Mouse (Mus musculus) brain, adult 2 months (tissue): ENCODE measurements at regions not wholly inside any gene's neighbourhood (a gene's known extent, or its start where the extent isn't known, plus 50 kb on each side); places are given as distances from the start of the nearest gene placed in this dataset.

Source experiments
- DNase-seq: peaks from one replicate; pipeline ENCODE4 v3.0.0; 2011; ENCODE audit warnings: low read depth, low spot score

DNA sequence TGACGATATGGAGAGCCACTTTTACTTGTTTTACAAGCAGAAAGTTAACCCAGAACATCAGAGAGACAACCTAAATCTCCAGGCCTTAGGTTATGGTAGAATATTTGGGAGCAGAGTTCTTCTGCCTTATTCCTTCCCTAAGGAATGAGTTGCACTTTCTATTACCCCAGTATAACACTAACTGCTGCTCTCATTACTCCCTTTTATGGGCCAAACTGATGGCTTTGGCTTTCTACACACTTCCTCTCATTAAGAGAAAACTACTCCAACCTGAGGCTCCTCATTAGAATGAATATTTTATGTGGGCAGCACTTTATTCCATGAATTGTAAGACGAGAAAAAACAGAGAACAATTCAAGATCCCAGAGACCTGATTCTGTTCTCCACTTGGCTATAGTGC lies 289.0 kb upstream of the Tnc start:
- DNase-seq, result no peak

DNA sequence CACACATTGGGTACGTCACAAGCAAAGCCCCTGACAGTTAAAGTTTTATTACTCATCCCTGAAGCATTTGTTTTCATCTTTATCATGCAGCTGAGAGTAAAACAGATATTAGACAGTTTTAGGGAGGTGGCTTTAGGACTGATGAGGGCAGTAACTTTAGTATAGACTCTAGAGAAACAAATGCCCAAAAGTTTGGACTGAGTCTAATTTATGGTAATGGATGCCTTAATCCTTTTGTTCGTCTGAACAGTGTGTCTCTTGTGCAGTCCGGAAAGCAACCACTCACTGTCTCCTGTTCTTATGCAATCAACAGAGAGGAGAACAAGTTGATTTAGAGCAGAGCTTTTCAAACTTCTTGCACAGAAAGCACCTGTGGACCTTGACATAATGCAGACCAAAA lies 283.4 kb upstream of the Tnc start:
- no peak for DNase-seq

DNA sequence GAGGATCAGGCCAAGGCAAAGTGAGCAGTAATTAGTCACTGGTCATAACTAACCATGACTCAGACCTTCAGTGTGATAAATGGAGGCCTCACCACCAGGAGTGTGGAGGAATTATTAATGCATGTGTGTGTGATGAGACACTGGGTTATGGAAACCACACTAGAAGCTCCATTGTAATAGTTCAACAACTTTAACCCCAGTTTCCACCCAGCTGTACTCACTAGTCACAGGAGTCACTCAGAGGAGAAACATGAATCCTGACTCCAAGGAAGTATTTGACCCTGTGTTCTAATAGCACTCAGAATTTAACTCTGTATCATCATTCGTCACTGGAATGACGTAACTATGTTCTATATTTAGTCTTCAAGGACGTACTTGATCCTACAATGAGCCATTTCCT lies 277.6 kb upstream of the Tnc start:
- DNase-seq, result no peak

DNA sequence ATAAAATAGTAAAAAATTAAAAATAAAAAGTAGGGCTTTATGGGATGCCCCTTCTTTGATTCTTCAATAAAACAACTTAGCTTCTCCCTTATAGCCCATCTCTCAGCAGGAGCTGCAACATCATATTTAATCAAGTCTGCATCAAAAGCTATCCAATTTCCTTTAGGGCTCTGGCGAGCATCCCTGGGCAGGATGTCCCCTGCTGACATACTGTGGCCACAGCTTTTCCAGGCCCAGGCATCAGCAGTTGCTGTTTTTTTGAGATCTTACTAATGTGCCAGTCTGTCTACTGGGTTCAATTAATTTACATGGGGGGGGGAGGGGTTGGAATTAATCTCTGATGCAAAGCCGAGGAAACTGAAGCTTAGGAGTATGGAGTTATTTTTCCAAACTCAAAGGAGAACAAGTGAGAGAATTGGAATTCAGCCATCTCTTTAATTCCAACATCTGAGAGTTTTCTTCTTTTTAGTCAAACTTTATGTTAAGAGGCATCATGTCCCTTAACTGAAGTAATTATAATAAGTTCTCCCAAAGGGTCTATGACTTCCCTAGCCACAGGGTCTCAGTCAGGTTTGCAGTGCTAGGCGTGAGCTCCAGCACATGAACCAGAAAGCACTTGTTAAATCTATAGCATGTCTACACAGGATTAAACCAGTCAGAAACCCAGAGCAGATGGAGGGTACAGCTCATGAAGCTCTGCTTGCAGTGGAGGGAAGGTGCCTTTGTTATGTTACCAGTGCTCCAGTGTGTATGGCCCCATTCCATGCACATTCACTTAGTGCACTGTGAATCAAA lies 269.9 kb upstream of the Tnc start:
- DNase-seq, result peak; percentile 65

DNA sequence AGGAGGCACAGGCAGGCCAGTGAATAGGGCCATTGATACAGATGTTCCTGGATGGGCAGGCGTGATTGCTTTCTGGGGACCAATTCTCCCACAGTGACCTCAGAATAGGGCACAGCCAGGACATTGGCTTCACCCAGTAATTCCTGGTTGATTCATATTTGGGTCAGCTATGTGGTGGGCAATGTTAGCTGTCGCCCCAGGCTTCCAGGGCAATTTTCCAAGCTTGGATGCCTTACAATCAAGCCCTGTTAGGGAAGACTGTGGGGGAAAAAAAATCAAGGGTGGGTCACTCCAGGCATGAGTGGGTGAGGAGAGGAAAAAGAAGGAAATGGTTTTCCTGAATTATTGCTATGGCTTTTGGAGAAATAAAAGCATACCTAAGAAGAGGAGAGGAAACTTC lies 250.1 kb upstream of the Tnc start:
- DNase-seq, result no peak

DNA sequence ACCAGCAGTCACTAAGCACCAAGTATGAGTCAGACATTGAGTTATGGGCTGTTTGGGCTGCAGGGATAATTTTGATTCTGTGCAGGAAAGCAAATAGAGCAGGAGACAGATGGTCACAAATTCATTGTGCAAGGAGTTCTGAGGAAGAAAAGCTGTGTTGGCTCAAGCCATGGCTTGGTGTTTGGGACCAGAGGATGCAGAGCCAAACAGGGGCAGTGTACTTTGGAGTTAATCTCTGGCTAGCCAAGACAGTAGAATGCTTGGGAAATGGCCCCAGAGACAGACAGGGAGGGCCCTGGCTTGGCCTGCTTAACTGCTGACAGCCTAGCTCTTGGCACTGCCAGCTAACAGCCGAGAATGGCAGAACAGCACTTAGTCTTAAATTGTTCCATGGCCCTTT lies 235.7 kb upstream of the Tnc start:
- DNase-seq, result peak; percentile 93

DNA sequence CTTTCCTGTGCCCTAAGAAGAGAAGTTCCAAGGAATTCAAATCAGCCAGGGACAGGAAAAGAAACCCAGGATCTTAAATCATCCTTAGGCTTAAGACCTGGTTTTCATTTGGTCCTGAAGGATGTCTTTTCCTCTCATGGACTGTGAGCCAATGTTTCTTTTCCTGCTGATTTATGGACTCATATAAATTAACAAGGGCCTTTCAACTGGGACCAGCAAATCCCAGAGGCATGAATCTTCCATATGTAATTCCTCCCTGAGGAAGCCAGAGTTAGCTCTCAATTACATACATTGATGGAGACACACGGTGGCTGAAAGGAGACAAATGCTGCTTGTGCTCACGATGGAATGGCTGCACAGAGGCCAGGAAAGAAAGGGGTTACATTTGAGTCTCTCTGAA lies 230.2 kb upstream of the Tnc start:
- DNase-seq, result no peak

DNA sequence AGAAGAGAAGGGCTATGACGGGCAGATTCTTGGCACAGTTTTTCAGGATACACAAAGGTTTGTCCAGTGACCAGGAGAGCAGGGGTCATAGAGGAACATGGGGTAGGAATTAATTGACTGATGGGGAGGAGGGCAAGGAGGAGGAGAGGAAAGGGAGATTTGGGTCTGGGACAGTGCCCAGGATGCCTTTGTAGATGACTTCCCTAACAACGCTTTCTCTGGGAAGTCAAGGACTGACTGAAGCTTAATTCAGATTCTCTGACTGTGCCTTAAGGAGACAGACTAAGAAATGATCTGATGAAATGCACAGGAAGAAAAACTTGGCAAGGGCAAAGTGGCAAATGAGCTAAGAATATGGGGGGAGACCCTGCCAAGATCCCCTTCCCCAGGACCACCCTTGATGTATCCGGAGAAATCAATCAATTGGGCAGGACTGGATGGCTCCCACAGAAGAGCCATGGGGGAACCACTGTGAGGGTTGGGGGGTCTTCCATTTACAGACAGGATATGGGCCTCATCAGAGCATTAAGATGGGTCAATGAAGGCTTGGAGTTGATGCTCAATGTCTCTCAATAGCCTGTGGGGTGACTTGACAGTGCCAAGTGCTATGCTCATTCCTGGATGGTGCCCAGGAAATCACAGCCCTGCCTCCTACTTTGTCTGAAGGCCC lies 227.6 kb upstream of the Tnc start:
- DNase-seq, result no peak

DNA sequence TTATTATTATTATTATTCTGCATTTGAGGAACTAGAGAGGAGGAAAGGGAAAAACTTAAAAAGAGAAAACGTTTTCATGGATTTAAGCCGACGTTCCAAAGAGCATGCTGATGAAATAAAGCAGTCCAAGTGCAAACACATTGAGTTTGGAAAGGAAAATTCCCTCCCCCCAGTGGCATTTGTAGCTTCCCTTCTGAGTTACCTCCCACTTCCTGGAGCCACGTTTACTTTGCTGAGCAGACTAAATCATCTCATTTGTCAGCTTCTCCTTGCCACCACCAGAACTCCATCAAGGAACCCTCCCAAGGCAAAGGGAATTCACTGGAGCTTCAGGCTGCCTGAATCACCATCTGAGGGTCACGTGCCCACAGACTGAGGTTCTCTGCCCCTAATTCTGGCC lies 223.0 kb upstream of the Tnc start:
- DNase-seq, result peak; percentile 28

DNA sequence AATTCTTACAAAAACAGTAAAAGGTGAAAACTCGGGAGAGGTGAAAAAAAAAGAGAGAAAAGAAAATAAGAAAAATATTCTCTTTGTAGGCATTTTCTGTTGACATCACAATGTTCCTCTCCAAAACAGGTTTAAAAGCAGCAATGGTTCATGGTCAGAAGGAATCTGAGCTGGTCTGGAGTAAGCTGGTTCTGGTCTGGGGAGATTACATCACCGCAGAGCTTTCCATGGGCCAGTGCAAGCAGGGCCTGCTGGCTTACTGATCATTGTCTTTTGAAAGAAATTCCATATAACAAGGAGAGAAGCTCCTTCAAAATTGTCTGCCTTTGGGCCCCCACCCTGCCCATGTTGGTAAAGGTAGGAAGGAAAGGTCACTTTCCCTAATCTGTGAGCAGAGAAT lies 222.3 kb upstream of the Tnc start:
- DNase-seq, result no peak

DNA sequence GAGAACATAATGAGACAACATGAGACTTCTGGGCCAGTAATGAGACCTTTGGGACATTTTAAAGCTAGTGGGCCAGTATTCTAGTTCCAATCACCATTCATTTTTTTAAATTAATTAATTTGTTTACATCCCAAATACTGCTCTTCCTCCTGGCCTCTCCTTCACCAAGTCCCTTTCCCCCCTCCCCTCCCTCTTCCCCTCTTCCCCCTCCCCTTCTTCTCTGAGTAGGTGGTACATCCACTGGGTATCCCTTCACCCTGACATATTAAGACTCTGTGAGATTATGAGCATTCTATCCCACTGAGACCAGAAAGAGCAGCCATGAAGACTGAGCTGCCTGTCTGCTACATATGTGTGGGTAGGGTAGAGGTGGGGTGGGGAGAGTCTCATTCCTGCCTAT lies 213.7 kb upstream of the Tnc start:
- DNase-seq, result no peak

DNA sequence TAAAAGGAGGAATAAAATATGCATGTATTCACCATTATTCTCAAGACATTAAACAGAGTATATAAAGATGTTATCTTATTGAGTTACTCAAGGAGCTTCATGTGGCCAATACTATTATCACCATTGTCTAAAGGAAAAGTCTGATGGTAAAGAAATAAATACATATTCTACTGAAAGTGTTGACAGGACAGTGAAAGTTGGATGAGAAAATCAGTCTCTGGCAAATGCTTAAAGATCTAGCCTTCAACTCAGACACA lies 213.3 kb upstream of the Tnc start:
- no peak for DNase-seq

DNA sequence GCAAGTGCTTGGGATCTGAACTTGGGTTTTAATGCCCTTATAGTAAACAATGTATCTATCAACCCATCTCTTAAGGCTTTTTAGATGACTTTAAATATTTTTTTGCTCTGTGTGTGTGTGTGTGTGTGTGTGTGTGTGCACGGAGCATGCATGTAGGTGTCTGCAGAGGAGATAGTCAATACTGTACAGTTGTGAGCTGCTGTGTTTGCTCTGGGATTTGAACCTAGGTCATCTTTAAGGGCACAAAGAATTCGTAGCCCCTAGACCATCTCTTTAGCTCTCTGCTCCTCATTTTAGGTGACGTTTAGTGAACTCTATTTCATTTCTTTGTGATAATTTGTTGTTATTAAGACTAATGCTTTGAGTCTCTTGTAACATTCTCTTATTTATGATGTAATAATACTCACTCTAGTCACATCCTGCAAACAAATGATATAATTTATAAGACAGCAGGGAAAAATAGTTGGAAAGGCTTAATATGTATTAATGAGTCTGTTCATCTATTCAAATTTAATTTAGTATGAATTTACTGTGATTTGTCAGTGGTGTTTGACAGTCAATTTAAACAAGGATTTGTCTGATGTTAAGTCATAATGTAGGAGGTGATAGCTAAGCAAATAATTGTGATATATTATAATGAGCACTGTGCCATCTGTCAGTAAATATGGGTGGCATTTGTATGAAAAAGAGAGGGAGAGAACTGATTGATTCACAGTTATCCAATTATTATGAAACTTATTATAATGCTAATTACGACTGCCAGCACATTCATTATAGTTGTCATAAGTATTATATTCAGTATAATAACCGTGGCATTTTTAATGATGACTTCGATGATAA lies 212.8 kb upstream of the Tnc start:
- no peak for DNase-seq

DNA sequence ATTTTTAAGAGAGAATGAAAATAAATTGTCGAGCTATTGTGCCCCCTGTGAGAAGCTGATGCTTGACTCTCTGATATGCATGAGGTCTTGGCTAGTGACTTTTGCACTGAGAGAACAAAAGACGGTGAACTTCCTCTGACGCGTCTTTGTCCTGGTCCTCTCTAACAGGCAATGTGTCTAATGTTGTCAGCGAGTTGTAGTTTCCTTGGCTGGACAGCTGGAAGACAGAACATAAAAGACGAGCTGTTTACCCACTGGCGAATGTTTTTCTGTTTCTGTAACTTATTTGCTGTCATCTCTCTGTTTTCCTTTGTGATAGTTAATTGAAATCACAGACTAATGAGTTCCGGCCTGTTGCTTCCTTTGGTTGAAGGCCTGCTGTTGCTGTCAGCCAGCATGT lies 208.4 kb upstream of the Tnc start:
- DNase-seq, result no peak

DNA sequence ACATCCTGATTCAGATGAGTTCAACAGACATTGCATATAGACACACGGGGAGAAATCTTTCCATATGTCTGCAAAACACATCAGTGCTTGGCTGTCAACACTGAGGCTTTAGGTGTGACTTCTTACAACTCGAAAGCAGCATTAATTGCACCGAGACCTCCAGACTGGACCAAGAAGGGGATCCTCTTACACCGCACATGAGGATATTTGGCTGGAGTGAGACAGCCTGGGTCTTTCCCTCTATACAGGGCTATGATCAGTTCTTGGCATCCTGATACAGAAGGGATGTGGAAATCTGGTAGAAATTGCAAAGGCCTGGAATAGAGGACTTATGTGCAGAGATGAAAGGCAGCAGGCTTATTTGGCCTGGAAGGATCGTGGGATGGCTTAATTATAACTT lies 203.9 kb upstream of the Tnc start:
- DNase-seq, result peak; percentile 14

DNA sequence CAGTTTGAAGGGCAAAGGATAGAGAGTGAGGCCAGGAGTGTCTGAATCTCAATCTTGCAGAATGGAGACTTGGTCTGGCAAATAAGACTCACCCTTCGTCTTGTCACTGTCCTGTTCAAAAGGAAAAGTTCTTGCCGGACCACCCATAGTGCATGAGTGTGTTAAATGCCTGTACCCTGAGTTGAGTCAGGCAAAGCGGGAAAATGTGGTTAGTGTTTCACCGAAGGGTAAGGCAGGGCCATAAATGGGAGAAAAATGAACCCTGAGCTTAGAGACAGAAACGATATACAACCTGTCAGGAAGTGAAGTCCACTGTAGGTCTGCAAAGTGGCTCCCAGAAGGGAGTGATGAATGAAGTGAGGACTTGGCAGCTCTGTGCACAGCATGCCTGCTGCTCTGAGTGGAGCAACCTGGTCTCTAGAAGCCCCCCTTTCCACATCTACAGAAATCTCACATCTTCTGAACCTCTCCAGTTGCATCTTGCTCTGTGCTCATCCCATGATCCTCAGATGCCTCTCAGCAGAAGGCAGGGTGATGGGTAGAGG lies 191.5 kb upstream of the Tnc start:
- no peak for DNase-seq

DNA sequence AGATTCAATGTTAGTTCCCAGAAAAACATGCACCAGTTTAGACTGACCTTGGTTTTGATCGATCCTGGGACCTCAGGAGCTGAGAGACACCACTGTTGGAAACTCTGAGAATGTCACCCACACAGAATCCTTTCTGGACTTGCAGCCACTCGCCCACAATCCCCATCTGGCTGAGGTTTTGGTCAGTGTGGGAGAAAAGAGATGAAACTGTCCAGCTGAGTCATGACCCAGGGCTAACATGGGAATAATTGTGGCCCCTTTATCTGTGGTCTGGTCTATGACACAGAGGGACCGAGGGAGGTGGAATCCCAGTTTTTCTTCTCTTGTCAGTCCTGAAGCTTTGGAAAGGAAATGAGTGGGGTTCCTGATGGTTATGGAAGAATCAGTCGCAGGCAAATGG lies 188.7 kb upstream of the Tnc start:
- peak; percentile 26 for DNase-seq

DNA sequence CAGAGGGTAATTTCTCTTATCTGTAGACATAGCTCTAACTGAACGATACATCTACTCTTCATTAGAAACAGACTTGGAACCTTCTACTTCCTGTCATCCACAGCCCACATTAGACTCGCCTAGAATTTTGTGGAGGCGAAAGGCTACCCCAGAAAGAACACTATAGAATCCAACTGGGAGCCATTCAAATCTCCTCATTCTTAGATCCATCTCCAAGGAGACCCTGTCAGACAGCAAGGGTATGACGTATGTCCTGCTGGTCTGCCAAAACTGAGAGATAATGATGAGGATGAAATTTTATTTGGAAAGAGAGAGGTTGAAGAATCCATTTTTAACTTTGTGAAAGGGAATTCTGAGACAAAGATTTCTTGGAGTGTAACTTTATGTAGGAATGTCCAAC lies 185.3 kb upstream of the Tnc start:
- DNase-seq, result no peak

DNA sequence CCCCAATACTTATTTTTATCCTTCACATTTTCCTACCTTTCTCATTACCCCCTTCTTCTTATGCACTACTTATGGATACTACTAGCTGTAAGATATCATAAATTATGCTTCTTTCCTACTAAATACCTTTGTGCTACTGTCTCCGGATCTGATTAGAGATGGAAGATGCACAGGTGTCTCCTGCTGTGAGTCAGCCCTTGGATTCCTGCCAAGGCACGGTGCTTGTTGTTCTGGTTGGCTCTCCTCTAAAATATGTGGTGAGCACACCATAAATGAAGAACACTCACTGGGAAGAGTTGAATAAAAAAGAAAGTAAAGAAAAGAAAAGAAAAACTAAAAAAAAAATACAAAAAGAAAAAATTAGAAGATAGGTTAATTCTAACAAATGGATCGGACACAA lies 181.5 kb upstream of the Tnc start:
- DNase-seq, result peak; percentile 94

DNA sequence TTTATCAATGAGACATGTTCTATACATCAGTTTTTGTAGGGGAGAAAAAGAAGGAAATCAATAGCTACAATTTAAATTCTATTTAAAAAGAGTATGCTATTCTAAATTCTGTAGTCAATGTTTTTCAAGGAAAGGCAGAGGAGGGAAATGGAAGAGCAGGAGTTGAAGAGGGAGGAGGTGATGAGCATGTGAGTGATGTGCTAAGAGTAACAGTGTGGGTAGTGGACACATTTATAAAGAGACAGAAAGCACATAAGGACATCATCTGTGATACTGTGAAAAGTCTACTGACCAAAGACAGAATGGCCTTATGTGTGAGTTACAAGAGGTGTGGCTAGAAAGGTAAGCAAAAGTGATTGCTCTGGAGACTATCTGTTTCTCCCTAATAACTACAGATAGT lies 179.8 kb upstream of the Tnc start:
- DNase-seq, result peak; percentile 57

DNA sequence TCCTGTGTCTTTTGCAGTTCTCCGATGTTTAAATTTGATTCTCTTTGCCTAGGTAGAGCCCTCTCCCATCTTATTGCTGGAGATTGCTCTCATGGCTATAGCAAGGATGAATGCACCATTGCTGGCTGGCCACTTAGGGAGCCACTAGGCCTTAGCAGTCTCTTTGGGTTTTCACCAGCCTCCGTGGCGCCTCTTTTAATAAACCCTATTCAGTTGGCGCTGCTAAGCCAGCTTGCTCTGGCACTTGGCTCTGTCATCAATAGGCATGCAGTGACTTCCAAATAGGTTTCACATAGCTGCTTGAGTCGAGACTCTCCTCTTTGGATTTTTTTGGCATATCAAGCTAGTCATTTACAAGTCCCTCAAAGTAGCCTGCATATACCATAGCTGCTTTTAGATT lies 178.1 kb upstream of the Tnc start:
- DNase-seq, result peak; percentile 13

DNA sequence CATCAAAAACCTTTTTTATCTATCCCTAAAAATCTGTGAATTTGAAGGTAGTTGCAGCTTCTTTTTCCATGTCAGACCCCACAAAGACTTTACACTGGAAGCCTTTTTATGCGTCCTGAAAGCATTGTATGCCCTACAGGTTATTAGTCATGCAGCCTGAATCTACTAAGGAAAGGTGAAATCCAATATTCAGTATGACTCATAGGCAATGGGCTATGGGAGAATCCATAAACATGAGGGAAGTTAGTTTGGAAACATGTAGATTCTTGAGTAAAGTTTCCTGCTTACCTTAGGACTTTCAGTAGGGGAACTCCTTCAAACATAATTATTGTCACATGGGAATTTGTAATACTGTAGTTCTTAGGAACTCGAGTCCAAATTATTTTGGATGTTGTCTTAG lies 173.0 kb upstream of the Tnc start:
- no peak for DNase-seq
